Mouse (Mus musculus): ENCODE data around the gene Cd101.

DNA sequence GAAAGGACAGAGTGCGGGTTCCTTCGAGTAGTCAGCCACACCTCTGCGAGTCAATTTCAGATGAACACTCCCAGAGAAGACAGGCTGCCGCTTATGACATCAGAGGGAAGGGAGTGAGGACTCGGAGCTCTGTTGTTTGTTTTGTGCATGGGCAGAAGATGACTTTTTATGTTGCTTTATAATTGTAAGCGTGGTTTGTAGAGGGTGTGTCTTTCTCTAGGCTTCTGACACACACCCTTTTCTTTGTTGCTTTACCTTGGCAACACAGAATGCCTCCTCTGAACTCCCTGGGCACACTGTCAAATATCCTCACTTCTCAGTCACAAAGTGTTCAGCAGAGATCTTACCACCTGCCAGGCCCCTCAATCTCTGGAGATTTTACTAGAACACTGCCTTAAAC lies 36.8 kb upstream of the Cd101 start:
- TF ChIP-seq CTCF (IDR thresholded peaks at IDR 0.05; ENCODE audit: borderline replicate concordance, extremely low read depth, insufficient read depth, insufficient read length) (no peak), POLR2A (IDR thresholded peaks at IDR 0.05; ENCODE audit: borderline replicate concordance, extremely low read depth, insufficient read depth, insufficient read length, poor library complexity, severe bottlenecking) (no peak)
